Mouse (Mus musculus): ENCODE data around the gene H2afv. TPM values are rescaled to one million over a fixed set of nuclear protein-coding genes. Genes with fewer than 3 reads are reported as not detected.
A peak's percentile ranks its signal among the peaks of the same experiment; 100 is the strongest.
"Not testable (repeated sequence)": the region's sequence is repeated elsewhere in the genome, so short reads cannot be mapped to it uniquely, and the experiment has no call there.

Gene H2afv
- polyA plus RNA-seq, 1 experiment from 2014 or later: 415 TPM

- Histone ChIP-seq H3K9ac (ENCODE audit: low read depth, low read length) (no peak overlapping the region), H3K27me3 (replicated peaks; ENCODE audit: control insufficient read depth, insufficient read depth, low read length) (no peaks in the 10 kb centered on the region), H3K4me3 (ENCODE audit: low read length) (no peak overlapping the region), H3K27ac (ENCODE audit: low read length) (no peak overlapping the region), H3K9me3 (ENCODE audit: control insufficient read depth, low read length) (no peaks in the 10 kb centered on the region), H3K36me3 (ENCODE audit: control insufficient read depth, insufficient read depth, low read length) (no peaks in the 10 kb centered on the region), H3K4me1 (ENCODE audit: control insufficient read depth, insufficient read depth, low read length) (peaks cover 10% of the 10 kb centered on the region), H3K4me2 (ENCODE audit: low read depth, low read length) (no peak overlapping the region)
- no peak for ATAC-seq
- WGBS: 9% methylated on average over 5 of the region's 5 CpGs
Measured at GRCm38 (mm10) chr11:6411684-6412083, 32.6 kb downstream of the H2afv start.

- not testable (repeated sequence) for H3K4me2 ChIP-seq (ENCODE audit: low read depth, low read length); H3K27ac ChIP-seq (ENCODE audit: low read length); H3K9me3 ChIP-seq (ENCODE audit: control insufficient read depth, low read length); ATAC-seq; H3K9ac ChIP-seq (ENCODE audit: low read depth, low read length); H3K36me3 ChIP-seq (ENCODE audit: control insufficient read depth, insufficient read depth, low read length); H3K4me3 ChIP-seq (ENCODE audit: low read length); H3K27me3 ChIP-seq (replicated peaks; ENCODE audit: control insufficient read depth, insufficient read depth, low read length)
- 94% methylated on average over 5 of the region's 5 CpGs for WGBS
- H3K4me1 ChIP-seq (ENCODE audit: control insufficient read depth, insufficient read depth, low read length): peaks cover 19% of the 10 kb centered on the region
Measured at GRCm38 (mm10) chr11:6410755-6411154, 33.5 kb downstream of the H2afv start.

- Histone ChIP-seq H3K4me2 (ENCODE audit: low read depth, low read length) (no peak overlapping the region), H3K27me3 (replicated peaks; ENCODE audit: control insufficient read depth, insufficient read depth, low read length) (no peaks in the 10 kb centered on the region), H3K9ac (ENCODE audit: low read depth, low read length) (no peak overlapping the region), H3K9me3 (ENCODE audit: control insufficient read depth, low read length) (no peaks in the 10 kb centered on the region), H3K36me3 (ENCODE audit: control insufficient read depth, insufficient read depth, low read length) (0 out of 2 replicates have a peak, but pooled peaks cover 2% of the 10 kb centered on the region), H3K4me3 (ENCODE audit: low read length) (no peak overlapping the region), H3K27ac (ENCODE audit: low read length) (no peak overlapping the region), H3K4me1 (ENCODE audit: control insufficient read depth, insufficient read depth, low read length) (peaks cover 24% of the 10 kb centered on the region)
- 50% methylated on average over 5 of the region's 5 CpGs for WGBS
- no peak for ATAC-seq
Measured at GRCm38 (mm10) chr11:6410050-6410602, 34.1 kb downstream of the H2afv start.

GRCm38 (mm10) chr11:6407162-6407621, 37.1 kb downstream of the H2afv start:
- H3K27ac ChIP-seq (ENCODE audit: low read length): no peak overlapping the region
- H3K27me3 ChIP-seq (replicated peaks; ENCODE audit: control insufficient read depth, insufficient read depth, low read length): no peaks in the 10 kb centered on the region
- no peak overlapping the region for H3K4me2 ChIP-seq (ENCODE audit: low read depth, low read length)
- no peak overlapping the region for H3K9ac ChIP-seq (ENCODE audit: low read depth, low read length)
- WGBS: 80% methylated on average over 3 of the region's 3 CpGs
- ATAC-seq: no peak
- H3K4me3 ChIP-seq (ENCODE audit: low read length): no peak overlapping the region
- H3K4me1 ChIP-seq (ENCODE audit: control insufficient read depth, insufficient read depth, low read length): peaks cover 26% of the 10 kb centered on the region
- no peaks in the 10 kb centered on the region for H3K9me3 ChIP-seq (ENCODE audit: control insufficient read depth, low read length)
- H3K36me3 ChIP-seq (ENCODE audit: control insufficient read depth, insufficient read depth, low read length): peaks cover 20% of the 10 kb centered on the region

- 35% methylated on average over 14 of the region's 14 CpGs for WGBS
- H3K27ac ChIP-seq (ENCODE audit: low read length): peak overlapping the region; percentile 85
- peak; percentile 81 for ATAC-seq
- H3K4me2 ChIP-seq (ENCODE audit: low read depth, low read length): no peak overlapping the region
- peaks cover 26% of the 10 kb centered on the region for H3K36me3 ChIP-seq (ENCODE audit: control insufficient read depth, insufficient read depth, low read length)
- H3K9ac ChIP-seq (ENCODE audit: low read depth, low read length): 0 out of 2 replicates have a peak overlapping the region, but pooled peaks have one; percentile 40
- no peaks in the 10 kb centered on the region for H3K27me3 ChIP-seq (replicated peaks; ENCODE audit: control insufficient read depth, insufficient read depth, low read length)
- no peak overlapping the region for H3K4me3 ChIP-seq (ENCODE audit: low read length)
- H3K4me1 ChIP-seq (ENCODE audit: control insufficient read depth, insufficient read depth, low read length): peaks cover 26% of the 10 kb centered on the region
- no peaks in the 10 kb centered on the region for H3K9me3 ChIP-seq (ENCODE audit: control insufficient read depth, low read length)
Measured at GRCm38 (mm10) chr11:6406251-6407161, 37.7 kb downstream of the H2afv start.

- Histone ChIP-seq H3K27me3 (replicated peaks; ENCODE audit: control insufficient read depth, insufficient read depth, low read length) (no peaks in the 10 kb centered on the region), H3K9ac (ENCODE audit: low read depth, low read length) (0 out of 2 replicates have a peak overlapping the region, but pooled peaks have one; percentile 7), H3K9me3 (ENCODE audit: control insufficient read depth, low read length) (no peaks in the 10 kb centered on the region), H3K4me3 (ENCODE audit: low read length) (no peak overlapping the region), H3K36me3 (ENCODE audit: control insufficient read depth, insufficient read depth, low read length) (peaks cover 33% of the 10 kb centered on the region), H3K27ac (ENCODE audit: low read length) (peak overlapping the region; percentile 85), H3K4me1 (ENCODE audit: control insufficient read depth, insufficient read depth, low read length) (peaks cover 26% of the 10 kb centered on the region), H3K4me2 (ENCODE audit: low read depth, low read length) (no peak overlapping the region)
- WGBS: 54% methylated on average over 4 of the region's 4 CpGs
- ATAC-seq: peak; percentile 36
Measured at GRCm38 (mm10) chr11:6405591-6406081, 38.6 kb downstream of the H2afv start.

GRCm38 (mm10) chr11:6404699-6405566, 39.3 kb downstream of the H2afv start:
- Histone ChIP-seq H3K36me3 (ENCODE audit: control insufficient read depth, insufficient read depth, low read length) (peaks cover 38% of the 10 kb centered on the region), H3K27ac (ENCODE audit: low read length) (peak overlapping the region; percentile 85), H3K9me3 (ENCODE audit: control insufficient read depth, low read length) (no peaks in the 10 kb centered on the region), H3K4me3 (ENCODE audit: low read length) (no peak overlapping the region), H3K27me3 (replicated peaks; ENCODE audit: control insufficient read depth, insufficient read depth, low read length) (no peaks in the 10 kb centered on the region), H3K4me2 (ENCODE audit: low read depth, low read length) (no peak overlapping the region), H3K9ac (ENCODE audit: low read depth, low read length) (0 out of 2 replicates have a peak overlapping the region, but pooled peaks have one; percentile 7), H3K4me1 (ENCODE audit: control insufficient read depth, insufficient read depth, low read length) (peaks cover 26% of the 10 kb centered on the region)
- peak; percentile 4; the same call in 1 of the 2 replicates for ATAC-seq
- 66% methylated on average over 9 of the region's 9 CpGs for WGBS

- peaks cover 38% of the 10 kb centered on the region for H3K36me3 ChIP-seq (ENCODE audit: control insufficient read depth, insufficient read depth, low read length)
- H3K4me2 ChIP-seq (ENCODE audit: low read depth, low read length): no peak overlapping the region
- no peaks in the 10 kb centered on the region for H3K27me3 ChIP-seq (replicated peaks; ENCODE audit: control insufficient read depth, insufficient read depth, low read length)
- 91% methylated on average over 5 of the region's 5 CpGs for WGBS
- no peak overlapping the region for H3K9ac ChIP-seq (ENCODE audit: low read depth, low read length)
- no peak for ATAC-seq
- no peak overlapping the region for H3K4me3 ChIP-seq (ENCODE audit: low read length)
- H3K4me1 ChIP-seq (ENCODE audit: control insufficient read depth, insufficient read depth, low read length): peaks cover 26% of the 10 kb centered on the region
- no peaks in the 10 kb centered on the region for H3K9me3 ChIP-seq (ENCODE audit: control insufficient read depth, low read length)
- H3K27ac ChIP-seq (ENCODE audit: low read length): no peak overlapping the region
Measured at GRCm38 (mm10) chr11:6403830-6404405, 40.3 kb downstream of the H2afv start.

Data from intestine, embryonic 16.5 days (tissue).